In the genomic region with DNA sequence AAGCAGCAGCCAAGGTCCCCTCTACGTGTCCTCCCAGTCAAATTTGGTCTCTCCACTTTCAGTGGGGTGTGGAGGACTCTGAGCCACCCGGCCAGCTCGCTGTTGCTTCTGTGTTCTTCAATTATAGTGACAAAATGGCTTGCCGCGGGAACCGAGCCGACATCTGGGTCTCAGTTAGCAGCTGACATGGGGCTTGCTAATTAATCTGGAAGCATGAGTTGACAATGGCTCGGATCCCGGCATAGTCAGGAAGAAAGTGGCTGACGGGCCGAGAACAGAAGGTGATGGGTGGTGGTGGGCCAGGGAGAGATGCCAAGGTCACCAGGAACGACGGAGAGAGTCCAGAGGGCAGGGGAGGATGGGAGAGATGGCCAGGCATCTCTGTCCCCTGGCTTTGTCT, we compare ENCODE assay signal across 13 mouse cellular contexts. TPM values are rescaled to one million over a fixed set of nuclear protein-coding genes. Genes with fewer than 3 reads are reported as not detected.
DNase-seq lines count a peak whose midpoint lies in the region; ATAC-seq lines count a peak whose summit lies in the region.
"Had no signal": no experiment of that assay in that cellular context is flagged by ENCODE, and none has a peak within 500 bp of the region (broad histone marks: within the 10 kb centered on the region; RNA-seq: fewer than 3 reads in every experiment).

No protein-coding gene starts in this region.

- H3K27ac ChIP-seq in neural tube, embryonic 11.5 days (ENCODE audit: low read depth, low read length) = peak overlapping the region; percentile 73
- H3K27ac ChIP-seq in forebrain, embryonic 14.5 days (ENCODE audit: low read depth, low read length) = peak overlapping the region; percentile 61
- H3K27ac ChIP-seq in neural tube, embryonic 15.5 days (replicated peaks) = peak overlapping the region; percentile 42
- H3K27ac ChIP-seq: liver, embryonic 14.5 days had no signal

- ATAC-seq in neural tube, embryonic 11.5 days (ENCODE audit: insufficient read depth, low FRiP score, low TSS enrichment) = no peak
- peak; percentile 47 for ATAC-seq in forebrain, embryonic 14.5 days
- no peak for ATAC-seq in neural tube, embryonic 15.5 days (ENCODE audit: low FRiP score)

- H3K27me3 ChIP-seq in neural tube, embryonic 11.5 days (ENCODE audit: control insufficient read depth, insufficient read depth, low read length) = no peaks in the 10 kb centered on the region
- no peaks in the 10 kb centered on the region for H3K27me3 ChIP-seq in forebrain, embryonic 14.5 days (replicated peaks; ENCODE audit: control insufficient read depth, insufficient read depth, low read length)
- no peaks in the 10 kb centered on the region for H3K27me3 ChIP-seq in neural tube, embryonic 15.5 days (replicated peaks)

- H3K9me3 ChIP-seq in neural tube, embryonic 11.5 days (ENCODE audit: control insufficient read depth, low read length) = no peaks in the 10 kb centered on the region
- H3K9me3 ChIP-seq in forebrain, embryonic 14.5 days (replicated peaks; ENCODE audit: control insufficient read depth, low read length) = no peaks in the 10 kb centered on the region
- no peaks in the 10 kb centered on the region for H3K9me3 ChIP-seq in neural tube, embryonic 15.5 days (replicated peaks)

- H3K4me1 ChIP-seq in neural tube, embryonic 11.5 days (ENCODE audit: control insufficient read depth, insufficient read depth, low read length) = peaks cover 20% of the 10 kb centered on the region; the same call in 1 of the 2 replicates
- peaks cover 47% of the 10 kb centered on the region for H3K4me1 ChIP-seq in forebrain, embryonic 14.5 days (ENCODE audit: control insufficient read depth, insufficient read depth, low read length)
- H3K4me1 ChIP-seq in neural tube, embryonic 15.5 days = peaks cover 71% of the 10 kb centered on the region

- intact Hi-C loops in left cerebral cortex, postnatal 25 days (cut with DNase I) = no loop called here

- H3K4me2 ChIP-seq in neural tube, embryonic 11.5 days (ENCODE audit: low read depth) = no peak overlapping the region
- H3K4me2 ChIP-seq in forebrain, embryonic 14.5 days (ENCODE audit: low read length) = no peak overlapping the region
- no peak overlapping the region for H3K4me2 ChIP-seq in neural tube, embryonic 15.5 days

- H3K36me3 ChIP-seq in neural tube, embryonic 11.5 days (ENCODE audit: control insufficient read depth, insufficient read depth, low read length) = no peaks in the 10 kb centered on the region
- H3K36me3 ChIP-seq in forebrain, embryonic 14.5 days (ENCODE audit: control insufficient read depth, insufficient read depth, low read length) = no peaks in the 10 kb centered on the region
- no peaks in the 10 kb centered on the region for H3K36me3 ChIP-seq in neural tube, embryonic 15.5 days

- 39% methylated on average over 13 of the region's 13 CpGs for WGBS in neural tube, embryonic 11.5 days
- WGBS in forebrain, embryonic 14.5 days = 11% methylated on average over 13 of the region's 13 CpGs
- 24% methylated on average over 13 of the region's 13 CpGs for WGBS in neural tube, embryonic 15.5 days

- H3K4me3 ChIP-seq in neural tube, embryonic 11.5 days (ENCODE audit: low read depth, low read length) = no peak overlapping the region
- no peak overlapping the region for H3K4me3 ChIP-seq in forebrain, embryonic 14.5 days (ENCODE audit: low read depth, low read length)
- no peak overlapping the region for H3K4me3 ChIP-seq in neural tube, embryonic 15.5 days (replicated peaks)

- H3K9ac ChIP-seq in neural tube, embryonic 11.5 days (ENCODE audit: low read length) = no peak overlapping the region
- H3K9ac ChIP-seq in forebrain, embryonic 14.5 days (ENCODE audit: low read length) = no peak overlapping the region; the same call in 1 of the 2 replicates
- no peak overlapping the region for H3K9ac ChIP-seq in neural tube, embryonic 15.5 days (replicated peaks)
- H3K9ac ChIP-seq: liver, embryonic 14.5 days had no signal

- DNase-seq in neural tube, embryonic 11.5 days (ENCODE audit: low spot score) = peak; percentile 50
- DNase-seq in neural tube, embryonic 10.5 days (ENCODE audit: extremely low spot score, low spot score) = no peak
- peak; percentile 87 for DNase-seq in forebrain, embryonic 14.5 days (ENCODE audit: low spot score)
- peak; percentile 76 for DNase-seq in layer of hippocampus, adult 9-11 months
- no peak for DNase-seq in adrenal gland, adult (ENCODE audit: inconsistent age in 2 of 2, low spot score in 1 of 2)
- no peak for DNase-seq in left cerebral cortex, postnatal 25 days (ENCODE audit: low spot score in 2 of 2)
- DNase-seq in thymus, postnatal 25 days = no peak
- DNase-seq: adrenal gland, postnatal 36 days; cerebellum, adult 2 months; kidney, adult 2 months had no signal

RNA-seq across cellular contexts. Expression of gene Slit1, which starts 55.2 kb away (rescaled TPM):
- 15.3 and 17.0 TPM in 2 replicates for polyA plus RNA-seq in neural tube, embryonic 11.5 days (2014; fragmentation: Nextera tagmentation; extraction: Ambion mirVana)
- polyA plus RNA-seq in forebrain, embryonic 14.5 days (2014; fragmentation: Nextera tagmentation; extraction: Ambion mirVana) = 13.5 and 22.5 TPM in 2 replicates
- 32.8 and 36.8 TPM in 2 replicates for polyA plus RNA-seq in neural tube, embryonic 15.5 days (2015; fragmentation: Nextera tagmentation; extraction: Ambion mirVana)
- 10 to 100 TPM; 46.4 to 49.8 TPM for total RNA-seq in left cerebral cortex, postnatal 25 days (2021)
- polyA plus RNA-seq: heart, postnatal 0 days had no signal

Comparison
In these comparisons a context has a peak if more than half of its experiments do, and no peak if none do; other contexts are left out.
1. DNase-seq: peak in neural tube, embryonic 11.5 days (single experiment), forebrain, embryonic 14.5 days (single experiment) and layer of hippocampus, adult 9-11 months (single experiment); none in neural tube, embryonic 10.5 days (single experiment), adrenal gland, adult (0 of 2), left cerebral cortex, postnatal 25 days (0 of 2) and thymus, postnatal 25 days (single experiment).
2. Peak in every context shown above with its lines, with median percentiles within 50 percentile points of each other: H3K27ac ChIP-seq.